Mouse (Mus musculus): ENCODE data around the gene Megf11. TPM values are rescaled to one million over a fixed set of nuclear protein-coding genes. Genes with fewer than 3 reads are reported as not detected.
"Not testable (repeated sequence)": the region's sequence is repeated elsewhere in the genome, so short reads cannot be mapped to it uniquely, and the experiment has no call there.

Gene Megf11
- total and polyA plus RNA-seq, 3 experiments: 0.33 to 0.38 TPM; not detected in 1

- Histone ChIP-seq H3K9me3 (replicated peaks) (no peaks in the 10 kb centered on the region), H3K27me3 (ENCODE audit: insufficient read depth, low read length) (no peaks in the 10 kb centered on the region), H3K4me3 (ENCODE audit: low read depth, low read length) (no peak overlapping the region), H3K4me1 (ENCODE audit: insufficient read depth, low read depth, low read length) (no peaks in the 10 kb centered on the region), H3K36me3 (replicated peaks) (peaks cover 62% of the 10 kb centered on the region)
- DNase-seq (ENCODE audit: low spot score): no peak
- no peak for ATAC-seq (ENCODE audit: extremely low read depth, insufficient number of reproducible peaks, low FRiP score, poor library complexity, severe bottlenecking)
- TF ChIP-seq POLR2AphosphoS5 (IDR thresholded peaks at IDR 0.05; ENCODE audit: insufficient replicate concordance, low read depth, low read length): no peak
- TF ChIP-seq GATA1 (IDR thresholded peaks at IDR 0.05; ENCODE audit: borderline replicate concordance, low read length): no peak
- TF ChIP-seq TAL1 (conservative IDR thresholded peaks at IDR 0.05; ENCODE audit: low read depth, low read length): no peak
- no peak for TF ChIP-seq GATA2 (IDR thresholded peaks at IDR 0.05; ENCODE audit: borderline replicate concordance, low read depth, low read length)
- TF ChIP-seq CTCF (IDR thresholded peaks at IDR 0.05; ENCODE audit: low read depth, low read length): no peak
These were observed 341.0 kb downstream of the Megf11 start for GRCm38 (mm10) chr9:64726454-64726853.

- H3K36me3 ChIP-seq (replicated peaks): peaks cover 33% of the 10 kb centered on the region
- no peaks in the 10 kb centered on the region for H3K27me3 ChIP-seq (ENCODE audit: insufficient read depth, low read length)
- DNase-seq (ENCODE audit: low spot score): no peak
- peaks cover 10% of the 10 kb centered on the region for H3K4me1 ChIP-seq (ENCODE audit: insufficient read depth, low read depth, low read length)
- no peak for ATAC-seq (ENCODE audit: extremely low read depth, insufficient number of reproducible peaks, low FRiP score, poor library complexity, severe bottlenecking)
- no peak overlapping the region for H3K4me3 ChIP-seq (ENCODE audit: low read depth, low read length)
- H3K9me3 ChIP-seq (replicated peaks): no peaks in the 10 kb centered on the region
- no peak for TF ChIP-seq CTCF (IDR thresholded peaks at IDR 0.05; ENCODE audit: low read depth, low read length)
- TF ChIP-seq POLR2AphosphoS5 (IDR thresholded peaks at IDR 0.05; ENCODE audit: insufficient replicate concordance, low read depth, low read length): no peak
- no peak for TF ChIP-seq GATA2 (IDR thresholded peaks at IDR 0.05; ENCODE audit: borderline replicate concordance, low read depth, low read length)
- TF ChIP-seq TAL1 (conservative IDR thresholded peaks at IDR 0.05; ENCODE audit: low read depth, low read length): no peak
- no peak for TF ChIP-seq GATA1 (IDR thresholded peaks at IDR 0.05; ENCODE audit: borderline replicate concordance, low read length)
These were observed 345.7 kb downstream of the Megf11 start for GRCm38 (mm10) chr9:64731029-64731560.

- ATAC-seq (ENCODE audit: extremely low read depth, insufficient number of reproducible peaks, low FRiP score, poor library complexity, severe bottlenecking): no peak
- DNase-seq (ENCODE audit: low spot score): no peak
These were observed 348.7 kb downstream of the Megf11 start for GRCm38 (mm10) chr9:64734166-64734565.

GRCm38 (mm10) chr9:64734992-64735391 is 349.6 kb downstream of the Megf11 start:
- DNase-seq (ENCODE audit: low spot score); H3K4me3 ChIP-seq (ENCODE audit: low read depth, low read length); H3K9me3 ChIP-seq (replicated peaks); ATAC-seq (ENCODE audit: extremely low read depth, insufficient number of reproducible peaks, low FRiP score, poor library complexity, severe bottlenecking); H3K27me3 ChIP-seq (ENCODE audit: insufficient read depth, low read length): not testable (repeated sequence)
- peaks cover 28% of the 10 kb centered on the region for H3K4me1 ChIP-seq (ENCODE audit: insufficient read depth, low read depth, low read length)
- H3K36me3 ChIP-seq (replicated peaks): peaks cover 14% of the 10 kb centered on the region

More at GRCm38 (mm10) chr9:64734166-64734565, 348.7 kb downstream of the Megf11 start:
- Histone ChIP-seq H3K27me3 (ENCODE audit: insufficient read depth, low read length) (no peaks in the 10 kb centered on the region), H3K4me1 (ENCODE audit: insufficient read depth, low read depth, low read length) (peaks cover 25% of the 10 kb centered on the region), H3K4me3 (ENCODE audit: low read depth, low read length) (no peak overlapping the region), H3K9me3 (replicated peaks) (no peaks in the 10 kb centered on the region), H3K36me3 (replicated peaks) (peaks cover 14% of the 10 kb centered on the region)
- no peak for TF ChIP-seq POLR2AphosphoS5 (IDR thresholded peaks at IDR 0.05; ENCODE audit: insufficient replicate concordance, low read depth, low read length)
- no peak for TF ChIP-seq GATA1 (IDR thresholded peaks at IDR 0.05; ENCODE audit: borderline replicate concordance, low read length)
- TF ChIP-seq TAL1 (conservative IDR thresholded peaks at IDR 0.05; ENCODE audit: low read depth, low read length): no peak
- no peak for TF ChIP-seq GATA2 (IDR thresholded peaks at IDR 0.05; ENCODE audit: borderline replicate concordance, low read depth, low read length)
- no peak for TF ChIP-seq CTCF (IDR thresholded peaks at IDR 0.05; ENCODE audit: low read depth, low read length)

- Histone ChIP-seq H3K4me1 (ENCODE audit: insufficient read depth, low read depth, low read length) (peaks cover 35% of the 10 kb centered on the region), H3K27me3 (ENCODE audit: insufficient read depth, low read length) (no peaks in the 10 kb centered on the region), H3K9me3 (replicated peaks) (no peaks in the 10 kb centered on the region), H3K36me3 (replicated peaks) (peaks cover 8% of the 10 kb centered on the region), H3K4me3 (ENCODE audit: low read depth, low read length) (peak overlapping the region; percentile 95)
- DNase-seq (ENCODE audit: low spot score) (no peak), ATAC-seq (ENCODE audit: extremely low read depth, insufficient number of reproducible peaks, low FRiP score, poor library complexity, severe bottlenecking) (no peak)
- TF ChIP-seq GATA1 (IDR thresholded peaks at IDR 0.05; ENCODE audit: borderline replicate concordance, low read length): no peak
These were observed 350.7 kb downstream of the Megf11 start for GRCm38 (mm10) chr9:64736076-64736638.

GRCm38 (mm10) chr9:64736639-64737405 is 351.4 kb downstream of the Megf11 start:
- 0 out of 2 replicates have a peak, but pooled peaks have one; percentile 42 for ATAC-seq (ENCODE audit: extremely low read depth, insufficient number of reproducible peaks, low FRiP score, poor library complexity, severe bottlenecking)
- TF ChIP-seq GATA2 (IDR thresholded peaks at IDR 0.05; ENCODE audit: borderline replicate concordance, low read depth, low read length) (no peak), CTCF (IDR thresholded peaks at IDR 0.05; ENCODE audit: low read depth, low read length) (no peak), GATA1 (IDR thresholded peaks at IDR 0.05; ENCODE audit: borderline replicate concordance, low read length) (no peak), POLR2AphosphoS5 (IDR thresholded peaks at IDR 0.05; ENCODE audit: insufficient replicate concordance, low read depth, low read length) (no peak), TAL1 (conservative IDR thresholded peaks at IDR 0.05; ENCODE audit: low read depth, low read length) (no peak)

More at GRCm38 (mm10) chr9:64736639-64737405, 351.4 kb downstream of the Megf11 start:
- H3K4me3 ChIP-seq (ENCODE audit: low read depth, low read length): peak overlapping the region; percentile 95
- H3K27me3 ChIP-seq (ENCODE audit: insufficient read depth, low read length): no peaks in the 10 kb centered on the region
- H3K4me1 ChIP-seq (ENCODE audit: insufficient read depth, low read depth, low read length): peaks cover 35% of the 10 kb centered on the region
- DNase-seq (ENCODE audit: low spot score): peak; percentile 51
- H3K36me3 ChIP-seq (replicated peaks): peaks cover 5% of the 10 kb centered on the region
- H3K9me3 ChIP-seq (replicated peaks): no peaks in the 10 kb centered on the region

Data from G1E (cell line).